Mouse (Mus musculus): ENCODE measurements around the gene Zic5. TPM values are rescaled to one million over a fixed set of nuclear protein-coding genes. Genes with fewer than 3 reads are reported as not detected.

The Zic5 gene
- total and polyA plus RNA-seq, 2 experiments from 2014 or later, result 8.8 to 24.8 TPM

GRCm38 (mm10) chr14:122449601-122450495 lies 15.6 kb downstream of the Zic5 start:
- H3K4me1 ChIP-seq (ENCODE audit: insufficient read depth, low read length), result 0 out of 2 replicates have a peak, but pooled peaks cover 4% of the 10 kb centered on the region
- H3K36me3 ChIP-seq (ENCODE audit: insufficient read depth, low read length), result no peaks in the 10 kb centered on the region
- peak overlapping the region; percentile 46 for H3K9ac ChIP-seq (replicated peaks; ENCODE audit: low read length, poor library complexity, severe bottlenecking)
- 4% methylated on average over 29 of the region's 29 CpGs for WGBS
- no peaks in the 10 kb centered on the region for H3K9me3 ChIP-seq (ENCODE audit: low read length)
- TF ChIP-seq CTCF (IDR thresholded peaks at IDR 0.05), result no peak
- peak overlapping the region; percentile 34 for H3K4me3 ChIP-seq (ENCODE audit: low read depth, low read length)
- H3K4me2 ChIP-seq (ENCODE audit: low read depth, low read length, poor library complexity, severe bottlenecking), result peak overlapping the region; percentile 54
- DNase-seq (ENCODE audit: low spot score), result peak; percentile 71
- H3K27ac ChIP-seq (ENCODE audit: low read depth, low read length), result 0 out of 2 replicates have a peak overlapping the region, but pooled peaks have one; percentile 34
- peaks cover 47% of the 10 kb centered on the region for H3K27me3 ChIP-seq (ENCODE audit: insufficient read depth, low read length)
- no peak for ATAC-seq (ENCODE audit: low FRiP score)

DNA sequence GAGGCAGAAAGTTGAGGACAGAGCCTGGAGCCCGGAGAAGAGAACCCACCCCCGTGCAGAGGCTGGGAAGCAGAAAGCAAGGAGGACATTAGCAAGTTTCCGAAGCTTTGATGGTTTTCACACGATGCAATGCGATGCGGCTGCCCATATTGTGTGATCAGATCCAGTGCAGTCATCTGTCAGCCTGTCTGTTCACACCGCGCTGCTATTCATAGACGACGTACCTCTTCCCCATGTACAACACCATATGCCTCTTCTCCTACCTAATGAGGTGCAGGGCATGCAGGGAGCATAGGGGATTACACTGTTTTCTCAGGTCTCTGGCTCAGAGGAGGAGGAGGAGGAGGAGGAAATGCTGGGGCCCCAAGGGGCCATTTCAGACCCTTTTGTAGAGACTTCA lies 28.6 kb downstream of the Zic5 start:
- 75% methylated on average over 10 of the region's 10 CpGs for WGBS
- Histone ChIP-seq H3K27ac (ENCODE audit: low read depth, low read length) (no peak overlapping the region), H3K36me3 (ENCODE audit: insufficient read depth, low read length) (no peaks in the 10 kb centered on the region), H3K4me1 (ENCODE audit: insufficient read depth, low read length) (no peaks in the 10 kb centered on the region), H3K27me3 (ENCODE audit: insufficient read depth, low read length) (no peaks in the 10 kb centered on the region), H3K9me3 (ENCODE audit: low read length) (no peaks in the 10 kb centered on the region), H3K4me2 (ENCODE audit: low read depth, low read length, poor library complexity, severe bottlenecking) (no peak overlapping the region), H3K4me3 (ENCODE audit: low read depth, low read length) (no peak overlapping the region), H3K9ac (replicated peaks; ENCODE audit: low read length, poor library complexity, severe bottlenecking) (no peak overlapping the region)
- DNase-seq (ENCODE audit: low spot score) (peak; percentile 17), ATAC-seq (ENCODE audit: low FRiP score) (no peak)
- TF ChIP-seq CTCF (IDR thresholded peaks at IDR 0.05), result no peak

- Histone ChIP-seq H3K36me3 (ENCODE audit: insufficient read depth, low read length) (no peaks in the 10 kb centered on the region), H3K4me2 (ENCODE audit: low read depth, low read length, poor library complexity, severe bottlenecking) (no peak overlapping the region), H3K4me1 (ENCODE audit: insufficient read depth, low read length) (no peaks in the 10 kb centered on the region), H3K9ac (replicated peaks; ENCODE audit: low read length, poor library complexity, severe bottlenecking) (no peak overlapping the region), H3K27ac (ENCODE audit: low read depth, low read length) (no peak overlapping the region), H3K4me3 (ENCODE audit: low read depth, low read length) (no peak overlapping the region), H3K27me3 (ENCODE audit: insufficient read depth, low read length) (no peaks in the 10 kb centered on the region), H3K9me3 (ENCODE audit: low read length) (no peaks in the 10 kb centered on the region)
- ATAC-seq (ENCODE audit: low FRiP score), result no peak
- DNase-seq (ENCODE audit: low spot score), result no peak
- TF ChIP-seq CTCF (IDR thresholded peaks at IDR 0.05), result no peak
- 94% methylated on average over 10 of the region's 10 CpGs for WGBS
These were observed 31.4 kb downstream of the Zic5 start for GRCm38 (mm10) chr14:122434039-122434438.

GRCm38 (mm10) chr14:122432558-122432957 lies 32.9 kb downstream of the Zic5 start:
- H3K27me3 ChIP-seq (ENCODE audit: insufficient read depth, low read length), result no peaks in the 10 kb centered on the region
- H3K4me3 ChIP-seq (ENCODE audit: low read depth, low read length), result no peak overlapping the region
- ATAC-seq (ENCODE audit: low FRiP score), result no peak
- no peak overlapping the region for H3K9ac ChIP-seq (replicated peaks; ENCODE audit: low read length, poor library complexity, severe bottlenecking)
- 53% methylated on average over 3 of the region's 3 CpGs for WGBS
- no peak for TF ChIP-seq CTCF (IDR thresholded peaks at IDR 0.05)
- H3K36me3 ChIP-seq (ENCODE audit: insufficient read depth, low read length), result no peaks in the 10 kb centered on the region
- no peak for DNase-seq (ENCODE audit: low spot score)
- no peak overlapping the region for H3K4me2 ChIP-seq (ENCODE audit: low read depth, low read length, poor library complexity, severe bottlenecking)
- no peaks in the 10 kb centered on the region for H3K4me1 ChIP-seq (ENCODE audit: insufficient read depth, low read length)
- no peak overlapping the region for H3K27ac ChIP-seq (ENCODE audit: low read depth, low read length)
- no peaks in the 10 kb centered on the region for H3K9me3 ChIP-seq (ENCODE audit: low read length)

GRCm38 (mm10) chr14:122427654-122428053 lies 37.8 kb downstream of the Zic5 start:
- ATAC-seq (ENCODE audit: low FRiP score) (no peak), DNase-seq (ENCODE audit: low spot score) (no peak)
- Histone ChIP-seq H3K9me3 (ENCODE audit: low read length) (no peaks in the 10 kb centered on the region), H3K4me1 (ENCODE audit: insufficient read depth, low read length) (no peaks in the 10 kb centered on the region), H3K4me3 (ENCODE audit: low read depth, low read length) (no peak overlapping the region), H3K27me3 (ENCODE audit: insufficient read depth, low read length) (no peaks in the 10 kb centered on the region), H3K27ac (ENCODE audit: low read depth, low read length) (no peak overlapping the region), H3K4me2 (ENCODE audit: low read depth, low read length, poor library complexity, severe bottlenecking) (no peak overlapping the region), H3K9ac (replicated peaks; ENCODE audit: low read length, poor library complexity, severe bottlenecking) (no peak overlapping the region), H3K36me3 (ENCODE audit: insufficient read depth, low read length) (no peaks in the 10 kb centered on the region)
- TF ChIP-seq CTCF (IDR thresholded peaks at IDR 0.05), result no peak
- 75% methylated on average over 3 of the region's 3 CpGs for WGBS

- WGBS, result 35% methylated on average over 8 of the region's 8 CpGs
- H3K4me1 ChIP-seq (ENCODE audit: insufficient read depth, low read length), result no peaks in the 10 kb centered on the region
- H3K4me2 ChIP-seq (ENCODE audit: low read depth, low read length, poor library complexity, severe bottlenecking), result no peak overlapping the region
- no peak overlapping the region for H3K9ac ChIP-seq (replicated peaks; ENCODE audit: low read length, poor library complexity, severe bottlenecking)
- H3K36me3 ChIP-seq (ENCODE audit: insufficient read depth, low read length), result no peaks in the 10 kb centered on the region
- H3K9me3 ChIP-seq (ENCODE audit: low read length), result no peaks in the 10 kb centered on the region
- no peak for ATAC-seq (ENCODE audit: low FRiP score)
- no peak overlapping the region for H3K27ac ChIP-seq (ENCODE audit: low read depth, low read length)
- DNase-seq (ENCODE audit: low spot score), result peak; percentile 53
- no peaks in the 10 kb centered on the region for H3K27me3 ChIP-seq (ENCODE audit: insufficient read depth, low read length)
- no peak for TF ChIP-seq CTCF (IDR thresholded peaks at IDR 0.05)
- H3K4me3 ChIP-seq (ENCODE audit: low read depth, low read length), result no peak overlapping the region
These were observed 38.3 kb downstream of the Zic5 start for GRCm38 (mm10) chr14:122427204-122427560.

Measured in midbrain, postnatal 0 days (tissue).